Mouse (Mus musculus) gastrocnemius, postnatal 10 days (tissue): ENCODE data around the gene Dhrs2. TPM values are rescaled to one million over a fixed set of nuclear protein-coding genes. Genes with fewer than 3 reads are reported as not detected.

ENCODE experiments used
- DNase-seq: peaks from one replicate; pipeline ENCODE4 v3.0.0; 2021; ENCODE audit warnings: mixed read lengths
- total RNA-seq, 2 experiments: library from RNA; stranded (reverse); gene quantifications; 2 replicates each; pipeline ENCODE4 v1.2.3; 2021

The Dhrs2 gene
- total RNA-seq, 2 experiments from 2014 or later = not detected

GRCm38 (mm10) chr14:55253580-55253979 is 31.8 kb downstream of the Dhrs2 start:
- DNase-seq = no peak

DNA sequence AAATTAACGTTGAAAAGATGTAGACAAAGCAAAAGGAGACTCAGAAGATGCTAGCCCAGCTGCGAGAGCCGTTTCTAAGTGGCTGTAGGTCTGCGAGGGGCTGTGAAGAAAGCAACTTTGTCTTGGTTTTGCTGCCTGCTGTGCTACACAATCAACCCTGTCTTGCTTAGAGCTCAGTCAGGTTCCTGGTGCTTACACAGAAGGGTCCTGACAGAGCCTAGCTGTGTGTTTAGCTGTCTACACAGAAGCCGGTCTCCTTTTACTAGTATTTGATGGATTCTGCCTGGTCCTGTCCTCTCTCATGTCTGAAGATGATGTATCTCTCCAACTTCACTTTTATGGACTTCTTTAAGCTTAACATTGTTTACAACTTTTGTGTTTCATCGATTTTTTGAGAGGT is 33.6 kb downstream of the Dhrs2 start:
- DNase-seq = no peak

GRCm38 (mm10) chr14:55271158-55271557 is 49.4 kb downstream of the Dhrs2 start:
- DNase-seq = peak; percentile 46

- no peak for DNase-seq
Measured at GRCm38 (mm10) chr14:55273023-55273422, 51.2 kb downstream of the Dhrs2 start.

DNA sequence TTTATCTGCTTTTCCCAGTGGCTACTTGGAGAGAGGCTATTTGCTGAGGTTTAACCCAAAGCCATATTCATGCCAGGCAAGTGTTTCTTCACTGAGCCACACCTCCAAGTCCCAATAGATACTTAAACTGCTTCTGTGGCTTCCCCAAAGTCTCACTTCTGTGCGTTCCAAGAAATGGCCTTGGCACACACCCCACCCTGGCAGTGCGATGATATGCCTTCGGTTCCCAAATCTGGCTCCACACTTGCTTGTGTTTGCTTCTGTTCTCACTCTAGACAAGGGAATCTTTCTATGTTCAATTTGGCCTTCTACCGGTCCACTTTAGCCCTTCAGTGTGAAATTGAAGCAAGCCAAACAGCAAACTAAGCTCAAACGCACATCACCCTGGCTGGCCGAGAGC is 53.0 kb downstream of the Dhrs2 start:
- DNase-seq = no peak

GRCm38 (mm10) chr14:55279322-55280069 is 57.7 kb downstream of the Dhrs2 start:
- DNase-seq = no peak

Other genes with a start within 250 kb of the Dhrs2 start
- not detected for gene Gm17428, start 245.1 kb upstream of the Dhrs2 start, total RNA-seq
- gene Myh7, start 227.4 kb upstream of the Dhrs2 start, total RNA-seq = 100 to 1,000 TPM; 393 to 495 TPM
- 10 to 100 TPM; 22.4 to 24.1 TPM for gene Ngdn, start 206.6 kb upstream of the Dhrs2 start, total RNA-seq
- gene Zfhx2, start 129.7 kb upstream of the Dhrs2 start, total RNA-seq = 1 to 10 TPM; 1.8 to 3.0 TPM
- 10 to 100 TPM; 12.8 to 13.9 TPM for gene Thtpa, start 127.2 kb upstream of the Dhrs2 start, total RNA-seq
- 1 to 10 TPM; 4.6 to 5.0 TPM for gene Ap1g2, start 115.4 kb upstream of the Dhrs2 start, total RNA-seq
- gene Jph4, start 105.1 kb upstream of the Dhrs2 start, total RNA-seq = 1 to 10 TPM; 1.5 to 1.6 TPM